Mouse (Mus musculus): Measurements from ENCODE around the gene Gm6880.

DNA sequence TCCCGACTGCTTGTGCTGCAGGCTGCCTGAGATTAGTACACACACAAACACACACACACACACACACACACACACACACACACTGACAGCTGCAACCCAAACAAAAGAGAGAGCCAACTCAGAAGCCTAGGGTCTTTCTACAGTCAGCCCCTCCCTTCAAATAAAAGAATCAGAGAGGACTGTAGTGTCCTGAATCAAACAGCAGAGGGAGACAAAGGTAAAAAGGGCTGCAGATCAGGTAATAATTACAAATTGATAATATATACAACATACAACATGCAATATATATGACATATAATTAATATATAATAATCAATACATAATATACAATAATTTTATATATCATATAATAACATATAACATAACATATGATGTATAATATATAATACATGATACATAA is 15.9 kb upstream of the Gm6880 start:
- no peak for TF ChIP-seq POLR2A (IDR thresholded peaks at IDR 0.05; ENCODE audit: control insufficient read depth, extremely low read depth, insufficient read depth, low read length, poor library complexity)
- no peak for TF ChIP-seq CTCF (IDR thresholded peaks at IDR 0.05; ENCODE audit: borderline replicate concordance, control insufficient read depth, extremely low read depth, insufficient read depth, low read length, poor library complexity)
